Mouse (Mus musculus) lung, adult 2 months (tissue): ENCODE data around the gene Mtfr1l.

ENCODE experiments used
- CTCF ChIP-seq: fragments of 200-500 bp; IDR thresholded peaks from 2 replicates; pipeline ENCODE4 v1.5.1; 2011; ENCODE audit warnings: mild to moderate bottlenecking, low read length, control low read depth; ENCODE audit not compliant: insufficient read depth
- POLR2A ChIP-seq: fragments of 200-500 bp; IDR thresholded peaks from 2 replicates; pipeline ENCODE4 v1.6.1; 2011; ENCODE audit warnings: low read depth, mild to moderate bottlenecking, control low read depth, low read length, borderline replicate concordance; ENCODE audit errors: extremely low read depth

DNA sequence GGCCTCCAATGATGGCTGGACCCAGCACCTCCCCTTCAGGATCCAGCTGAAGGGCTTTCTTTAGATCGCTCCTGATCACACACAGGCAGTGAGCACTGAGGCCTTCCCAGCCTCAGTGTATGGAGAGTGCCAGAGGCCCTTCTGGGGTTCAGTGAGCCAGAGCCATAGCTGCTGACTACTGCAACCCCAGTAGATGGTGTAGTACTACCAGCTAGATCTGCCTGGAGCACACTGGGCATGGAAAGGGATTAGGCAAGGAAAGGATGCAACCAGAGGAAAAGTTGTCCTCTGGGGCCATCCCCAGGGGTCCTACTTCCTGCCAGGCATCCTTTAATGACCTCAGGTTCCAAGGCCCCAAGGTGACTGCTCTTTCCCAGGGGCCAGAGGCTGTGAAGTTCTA lies 18.4 kb upstream of the Mtfr1l start:
- TF ChIP-seq CTCF (no peak), POLR2A (no peak)
